Mouse (Mus musculus) lung, postnatal 14 days (tissue): Measurements from ENCODE around the gene Glp1r.

ENCODE experiments used
- DNase-seq: peaks from one replicate; pipeline ENCODE4 v3.0.0; 2021

The Glp1r gene

DNA sequence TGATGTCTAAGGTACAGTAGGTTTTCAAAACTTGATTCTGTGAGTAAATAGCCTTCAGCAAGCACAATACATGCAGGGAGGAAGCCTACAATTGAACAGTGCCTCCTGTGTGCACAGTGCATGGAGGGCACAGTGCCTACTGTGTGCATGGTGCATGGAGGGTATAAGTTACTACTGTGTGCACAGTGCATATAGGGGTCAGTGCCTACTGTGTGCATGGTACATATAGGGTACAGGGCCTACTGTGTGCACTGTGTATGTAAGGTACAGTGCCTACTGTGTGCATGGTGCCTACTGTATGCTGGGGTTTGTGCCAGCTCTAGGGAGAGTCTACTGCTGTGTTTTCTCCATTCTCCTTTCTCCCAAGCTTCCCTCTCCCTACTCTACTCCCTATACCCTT lies 12.6 kb downstream of the Glp1r start:
- no peak for DNase-seq

DNA sequence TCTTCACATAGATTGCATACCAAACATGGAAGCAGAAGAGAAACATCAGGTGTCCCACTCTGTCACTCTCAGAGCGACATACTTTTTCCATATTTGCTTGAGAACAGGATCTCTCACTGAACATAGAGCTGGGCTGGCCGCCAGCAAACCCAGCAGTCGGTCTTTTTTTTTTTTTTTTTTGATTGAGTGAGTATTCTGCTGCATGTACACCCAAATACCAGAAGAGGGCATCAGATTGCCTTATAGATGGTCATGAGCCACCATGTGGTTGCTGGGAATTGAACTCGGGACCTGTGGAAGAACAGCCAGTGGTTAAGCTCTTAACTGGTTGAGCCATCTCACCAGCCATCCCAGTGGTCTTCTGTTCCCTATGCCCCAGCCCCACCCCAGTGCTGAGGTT lies 21.9 kb downstream of the Glp1r start:
- DNase-seq = no peak

- DNase-seq = no peak
Measured at GRCm38 (mm10) chr17:30930827-30931226, 29.2 kb downstream of the Glp1r start.

DNA sequence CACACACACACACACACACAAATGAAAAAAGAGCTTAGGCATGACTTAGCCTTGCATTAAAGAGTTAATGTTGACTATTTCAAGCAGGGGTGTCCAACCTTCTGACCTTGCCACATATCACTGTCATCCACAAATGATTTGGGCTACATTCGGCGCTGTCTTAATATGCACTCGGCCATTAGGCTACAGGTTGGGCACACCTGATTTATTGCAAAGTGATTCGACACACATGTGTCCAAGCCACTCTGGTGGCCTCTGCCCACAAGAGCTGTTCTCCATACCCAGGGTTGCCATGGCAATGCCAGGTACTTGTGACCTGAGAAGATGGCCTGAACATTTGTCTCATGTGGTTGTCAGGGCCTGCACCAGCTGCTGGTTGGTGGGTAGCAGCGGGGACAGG lies 31.2 kb downstream of the Glp1r start:
- no peak for DNase-seq

DNA sequence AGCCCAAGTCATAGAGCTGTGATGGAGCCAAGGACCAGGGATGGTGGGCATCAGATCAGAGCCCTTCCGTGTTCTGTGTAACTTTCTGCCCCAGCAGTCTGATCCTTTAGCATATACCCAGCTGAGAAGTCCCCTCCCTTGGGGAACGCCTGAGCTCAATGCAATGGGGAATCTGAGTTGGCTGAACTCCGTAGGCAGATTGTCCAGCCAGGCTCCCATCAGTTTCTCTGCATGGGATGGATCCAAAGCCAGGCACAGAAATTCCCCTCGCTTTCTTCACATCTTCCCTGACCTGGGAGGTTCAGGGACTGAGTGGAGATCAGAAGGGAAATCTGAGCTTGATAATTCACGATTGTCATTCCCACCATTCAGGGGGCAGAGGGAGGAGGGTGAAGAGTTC lies 33.7 kb downstream of the Glp1r start:
- no peak for DNase-seq

- DNase-seq = peak; percentile 5
Measured at GRCm38 (mm10) chr17:30938554-30938953, 36.9 kb downstream of the Glp1r start.

- no peak for DNase-seq
Measured at GRCm38 (mm10) chr17:30948382-30948781, 46.8 kb downstream of the Glp1r start.

- DNase-seq = peak; percentile 85
Measured at GRCm38 (mm10) chr17:30950780-30951179, 49.2 kb downstream of the Glp1r start.

- no peak for DNase-seq
Measured at GRCm38 (mm10) chr17:30951600-30951999, 50.0 kb downstream of the Glp1r start.

- DNase-seq = no peak
Measured at GRCm38 (mm10) chr17:30954340-30954739, 52.7 kb downstream of the Glp1r start, which contains the start of gene Umodl1. Umodl1 (plus strand) TSS chr17:30954640.

DNA sequence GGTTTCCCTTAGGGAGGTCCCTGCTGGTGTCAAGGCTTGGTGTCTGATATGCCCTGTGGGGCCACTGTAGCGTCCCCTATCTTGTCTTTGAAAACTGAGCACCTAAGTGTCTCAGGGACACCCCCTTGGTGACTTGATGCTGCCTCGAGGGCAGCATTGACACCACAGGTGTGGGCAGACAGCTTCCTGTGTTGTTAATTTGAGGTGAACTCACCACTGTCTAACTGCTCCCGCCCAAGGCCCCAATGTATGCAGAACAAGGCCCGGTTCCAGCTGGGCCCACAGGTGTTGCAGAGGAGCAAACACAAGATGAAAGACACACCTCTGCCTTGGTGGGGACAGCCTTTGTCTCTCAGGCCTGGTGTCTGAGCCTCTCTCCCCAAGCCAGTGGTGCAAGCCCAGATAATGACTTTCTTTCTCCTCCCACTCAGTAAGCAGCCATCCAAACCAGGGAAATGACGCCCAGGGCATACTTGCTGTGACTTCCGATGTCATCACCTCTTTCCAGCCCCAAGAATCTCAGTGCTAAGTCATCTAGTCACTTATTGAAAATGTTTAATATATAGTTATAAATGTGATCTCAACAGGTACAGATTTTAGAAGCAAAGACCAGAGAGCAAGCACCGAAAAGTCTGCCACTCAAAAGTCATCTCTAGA lies 60.4 kb downstream of the Glp1r start:
- no peak for DNase-seq

DNA sequence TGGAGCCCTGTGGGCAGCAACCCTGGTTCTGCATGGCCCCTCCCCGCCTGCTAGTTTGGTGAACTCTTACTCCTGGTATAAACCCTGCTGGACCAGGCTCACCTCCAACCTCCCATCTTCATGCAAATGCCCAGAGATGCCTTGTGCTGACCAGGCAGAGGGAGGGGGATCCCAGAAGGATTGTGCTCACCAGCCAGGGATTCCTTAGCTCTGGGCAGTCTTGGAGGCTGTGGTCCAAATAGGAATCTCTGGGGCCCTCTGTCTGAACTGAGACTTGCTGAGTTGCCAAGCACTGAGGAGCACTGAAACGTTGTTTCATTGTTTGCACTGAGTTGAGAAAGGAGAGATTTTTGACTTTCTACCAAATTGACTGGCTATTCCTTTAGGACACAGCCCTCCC lies 61.3 kb downstream of the Glp1r start:
- no peak for DNase-seq

DNA sequence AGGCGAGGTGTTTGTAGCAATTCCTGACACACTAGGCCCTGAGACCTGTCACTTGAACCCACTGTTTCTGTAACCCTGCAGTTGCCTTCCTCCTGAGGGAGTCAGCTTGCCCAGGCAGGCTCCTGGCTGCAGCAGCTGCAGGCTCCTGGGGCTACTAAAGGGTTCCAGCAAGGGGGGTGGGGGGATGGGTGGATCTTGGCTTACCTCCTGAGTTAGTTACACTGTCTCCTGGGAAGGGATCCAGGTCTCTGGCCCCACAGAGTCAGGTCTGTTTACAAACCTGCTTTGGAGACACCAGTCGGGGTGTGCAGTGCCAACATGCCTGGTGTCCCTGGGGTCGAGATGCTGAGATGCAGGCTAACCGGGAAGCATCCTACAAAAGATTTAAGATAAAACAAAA lies 68.4 kb downstream of the Glp1r start:
- no peak for DNase-seq

- no peak for DNase-seq
Measured at GRCm38 (mm10) chr17:30971877-30972276, 70.3 kb downstream of the Glp1r start.

DNA sequence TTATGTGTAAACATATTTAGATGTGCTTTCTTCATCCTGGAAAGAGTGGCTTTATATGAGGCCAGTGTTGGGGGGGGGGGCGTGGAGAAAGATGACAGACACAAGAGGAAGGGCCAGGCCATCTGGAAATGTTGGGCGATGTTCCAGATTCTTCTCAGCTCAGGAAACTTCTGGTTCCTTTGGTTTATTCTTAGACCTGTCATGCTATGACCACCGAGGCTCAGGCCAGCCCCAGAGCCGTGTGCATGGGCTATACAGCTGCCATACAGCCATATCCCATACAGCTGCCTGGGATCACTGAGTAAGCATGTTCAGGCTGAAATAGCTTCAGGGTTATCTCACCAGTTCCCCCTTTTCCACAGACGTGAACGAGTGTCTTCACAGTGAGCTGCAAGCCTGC lies 71.7 kb downstream of the Glp1r start:
- peak; percentile 6 for DNase-seq

DNA sequence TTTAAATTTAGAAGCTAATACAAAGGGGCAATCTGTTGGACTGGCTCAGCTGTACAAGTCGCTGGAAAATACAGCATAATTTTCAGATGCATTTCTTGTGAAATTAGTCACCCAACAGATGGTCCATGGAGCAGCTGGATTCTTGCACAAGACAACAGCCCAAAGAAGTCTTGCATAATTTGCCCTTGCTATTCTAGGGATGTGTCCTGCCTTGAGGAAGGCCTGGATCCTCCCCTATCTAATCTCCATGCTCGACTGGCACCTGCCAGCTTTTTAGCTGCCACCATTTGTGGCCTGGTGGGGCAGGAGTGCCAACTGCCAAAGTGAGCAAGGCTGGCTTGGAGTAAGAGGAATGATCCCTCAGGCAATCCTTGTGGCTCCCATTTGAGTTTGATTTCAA lies 75.7 kb downstream of the Glp1r start:
- DNase-seq = peak; percentile 1

GRCm38 (mm10) chr17:30978556-30978955 lies 76.9 kb downstream of the Glp1r start:
- DNase-seq = no peak

- DNase-seq = no peak
Measured at GRCm38 (mm10) chr17:30983521-30983920, 81.9 kb downstream of the Glp1r start.

GRCm38 (mm10) chr17:30990254-30990653 lies 88.6 kb downstream of the Glp1r start:
- DNase-seq = peak; percentile 27
